ENCODE assay signal across 23 mouse cellular contexts in the genomic region with DNA sequence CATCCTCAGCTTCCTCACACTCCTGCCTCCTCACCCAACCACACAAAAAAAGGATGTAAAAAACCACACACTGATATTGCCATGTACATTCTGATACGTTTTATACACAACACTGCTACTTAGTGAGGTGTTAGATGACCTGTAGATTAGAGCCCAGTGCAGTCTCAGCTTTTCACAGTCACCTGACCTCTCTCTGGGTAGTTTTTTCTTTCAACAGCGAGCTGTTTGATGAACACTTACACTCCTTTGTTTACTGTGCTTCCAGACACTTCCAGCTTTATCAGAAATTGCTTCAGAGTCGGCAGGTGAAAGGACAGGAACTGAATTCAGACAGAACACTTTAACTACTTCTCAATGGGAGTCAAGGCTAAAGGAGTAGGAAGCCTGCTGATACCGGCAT. TPM values are rescaled to one million over a fixed set of nuclear protein-coding genes. Genes with fewer than 3 reads are reported as not detected.
A peak's percentile ranks its signal among the peaks of the same experiment; 100 is the strongest.
DNase-seq lines count a peak whose midpoint lies in the region; ATAC-seq lines count a peak whose summit lies in the region.
"Had no signal": no experiment of that assay in that cellular context is flagged by ENCODE, and none has a peak within 500 bp of the region (broad histone marks: within the 10 kb centered on the region; RNA-seq: fewer than 3 reads in every experiment).

No protein-coding gene starts in this region.

- H3K36me3 ChIP-seq in intestine, embryonic 16.5 days (ENCODE audit: control insufficient read depth, insufficient read depth, low read length) = no peaks in the 10 kb centered on the region
- H3K36me3 ChIP-seq in stomach, embryonic 14.5 days (ENCODE audit: control insufficient read depth, insufficient read depth, low read length) = no peaks in the 10 kb centered on the region
- no peaks in the 10 kb centered on the region for H3K36me3 ChIP-seq in heart, embryonic 11.5 days (ENCODE audit: control insufficient read depth, insufficient read depth, low read length)
- H3K36me3 ChIP-seq: embryonic facial prominence, embryonic 13.5 days; forebrain, embryonic 12.5 days; heart, embryonic 12.5 days; hindbrain, embryonic 15.5 days had no signal

- no peaks in the 10 kb centered on the region for H3K9me3 ChIP-seq in intestine, embryonic 16.5 days (ENCODE audit: control insufficient read depth, low read length)
- no peaks in the 10 kb centered on the region for H3K9me3 ChIP-seq in stomach, embryonic 14.5 days (ENCODE audit: control insufficient read depth, low read depth, low read length)
- H3K9me3 ChIP-seq in heart, embryonic 11.5 days (replicated peaks; ENCODE audit: control insufficient read depth, low read length) = no peaks in the 10 kb centered on the region
- H3K9me3 ChIP-seq: embryonic facial prominence, embryonic 13.5 days; forebrain, embryonic 12.5 days; heart, embryonic 12.5 days; hindbrain, embryonic 15.5 days had no signal

- peak; percentile 68 for ATAC-seq in intestine, embryonic 16.5 days
- peak; percentile 78 for ATAC-seq in stomach, embryonic 14.5 days (ENCODE audit: insufficient number of reproducible peaks, insufficient read depth, low FRiP score, low read depth)
- ATAC-seq in heart, embryonic 11.5 days (replicated peaks; ENCODE audit: insufficient number of reproducible peaks, low FRiP score, low TSS enrichment) = no peak
- ATAC-seq: forebrain, embryonic 16.5 days had no signal

- H3K27ac ChIP-seq in intestine, embryonic 16.5 days (ENCODE audit: low read length) = peak overlapping the region; percentile 16
- H3K27ac ChIP-seq in stomach, embryonic 14.5 days (ENCODE audit: low read length) = no peak overlapping the region
- H3K27ac ChIP-seq in heart, embryonic 11.5 days (ENCODE audit: low read depth, low read length) = no peak overlapping the region
- H3K27ac ChIP-seq: embryonic facial prominence, embryonic 13.5 days; forebrain, embryonic 12.5 days; heart, adult 2 months; hindbrain, embryonic 15.5 days had no signal

- H3K4me3 ChIP-seq in intestine, embryonic 16.5 days (ENCODE audit: low read length) = no peak overlapping the region
- H3K4me3 ChIP-seq in stomach, embryonic 14.5 days (ENCODE audit: low read depth, low read length) = no peak overlapping the region
- H3K4me3 ChIP-seq in heart, embryonic 11.5 days (ENCODE audit: low read depth, low read length) = no peak overlapping the region
- H3K4me3 ChIP-seq: embryonic facial prominence, embryonic 13.5 days; forebrain, embryonic 12.5 days; heart, adult 2 months; heart, embryonic 12.5 days; hindbrain, embryonic 15.5 days had no signal

- H3K4me2 ChIP-seq in intestine, embryonic 16.5 days (ENCODE audit: low read depth, low read length) = no peak overlapping the region
- no peak overlapping the region for H3K4me2 ChIP-seq in stomach, embryonic 14.5 days (replicated peaks; ENCODE audit: low read depth, low read length)
- no peak overlapping the region for H3K4me2 ChIP-seq in heart, embryonic 11.5 days
- H3K4me2 ChIP-seq: embryonic facial prominence, embryonic 13.5 days; forebrain, embryonic 12.5 days; heart, embryonic 12.5 days; hindbrain, embryonic 15.5 days had no signal

- no peaks in the 10 kb centered on the region for H3K27me3 ChIP-seq in intestine, embryonic 16.5 days (replicated peaks; ENCODE audit: control insufficient read depth, insufficient read depth, low read length)
- H3K27me3 ChIP-seq in stomach, embryonic 14.5 days (ENCODE audit: control insufficient read depth, insufficient read depth, low read length) = no peaks in the 10 kb centered on the region
- H3K27me3 ChIP-seq in heart, embryonic 11.5 days (ENCODE audit: control insufficient read depth, insufficient read depth, low read length) = no peaks in the 10 kb centered on the region
- H3K27me3 ChIP-seq: embryonic facial prominence, embryonic 13.5 days; forebrain, embryonic 12.5 days; heart, embryonic 12.5 days; hindbrain, embryonic 15.5 days had no signal

- WGBS in intestine, embryonic 16.5 days = 29% methylated on average over 4 of the region's 4 CpGs
- WGBS in stomach, embryonic 14.5 days = 31% methylated on average over 4 of the region's 4 CpGs
- WGBS in heart, embryonic 11.5 days (ENCODE audit: insufficient replicate concordance) = 53% methylated on average over 4 of the region's 4 CpGs

- no peak overlapping the region for H3K9ac ChIP-seq in intestine, embryonic 16.5 days (ENCODE audit: low read depth, low read length)
- no peak overlapping the region for H3K9ac ChIP-seq in stomach, embryonic 14.5 days (replicated peaks; ENCODE audit: low read depth, low read length)
- no peak overlapping the region for H3K9ac ChIP-seq in heart, embryonic 11.5 days (ENCODE audit: low read depth, low read length)
- H3K9ac ChIP-seq: embryonic facial prominence, embryonic 13.5 days; forebrain, embryonic 12.5 days; heart, embryonic 12.5 days; hindbrain, embryonic 15.5 days had no signal

- H3K4me1 ChIP-seq in intestine, embryonic 16.5 days (ENCODE audit: control insufficient read depth, insufficient read depth, low read length) = peaks cover 5% of the 10 kb centered on the region
- H3K4me1 ChIP-seq in stomach, embryonic 14.5 days (ENCODE audit: control insufficient read depth, insufficient read depth, low read length) = no peaks in the 10 kb centered on the region
- H3K4me1 ChIP-seq in heart, embryonic 11.5 days (ENCODE audit: control insufficient read depth, insufficient read depth, low read length) = no peaks in the 10 kb centered on the region
- H3K4me1 ChIP-seq: forebrain, embryonic 12.5 days; hindbrain, embryonic 15.5 days had no signal

- DNase-seq in lung, postnatal 25 days (ENCODE audit: low spot score) = peak; percentile 37
- no peak for DNase-seq in lung, postnatal 10 days
- DNase-seq in yolk sac, embryonic 10.5 days (ENCODE audit: low spot score) = peak; percentile 74
- no peak for DNase-seq in left cerebral cortex, adult 11 months (ENCODE audit: low spot score)
- DNase-seq: adrenal gland, adult 8-10 months; adrenal gland, postnatal 36 days; cerebellum, adult 8-10 months; embryo, embryonic 11 days; gastrocnemius, postnatal 10 days; heart, adult 2 months; heart, postnatal 36 days had no signal

RNA-seq across cellular contexts. Expression of a gene that starts 29.3 kb away (rescaled TPM):
- 0.12 TPM in 1 of 2 replicates, not detected in the other for polyA plus RNA-seq in intestine, embryonic 16.5 days (2015; fragmentation: Nextera tagmentation; extraction: Ambion mirVana)
- not detected in 2 replicates for polyA plus RNA-seq in stomach, embryonic 14.5 days (2014; fragmentation: Nextera tagmentation; extraction: Ambion mirVana)
- polyA plus RNA-seq in heart, embryonic 11.5 days (2014; fragmentation: Nextera tagmentation; extraction: Ambion mirVana) = not detected in 2 replicates
- polyA plus RNA-seq: embryonic facial prominence, embryonic 13.5 days; forebrain, embryonic 12.5 days; forebrain, embryonic 16.5 days; frontal cortex, adult 2 months; gonadal fat pad, adult 2 months; heart, adult 2 months; heart, embryonic 12.5 days; heart, embryonic 16.5 days; hindbrain, embryonic 11.5 days; hindbrain, embryonic 15.5 days had no signal

RNA-seq across cellular contexts. Expression of a gene that starts 30.5 kb away (rescaled TPM):
- polyA plus RNA-seq in intestine, embryonic 16.5 days (2015; fragmentation: Nextera tagmentation; extraction: Ambion mirVana) = 63.0 and 66.5 TPM in 2 replicates
- polyA plus RNA-seq in stomach, embryonic 14.5 days (2014; fragmentation: Nextera tagmentation; extraction: Ambion mirVana) = 82.0 and 89.2 TPM in 2 replicates
- 63.6 and 71.4 TPM in 2 replicates for polyA plus RNA-seq in heart, embryonic 11.5 days (2014; fragmentation: Nextera tagmentation; extraction: Ambion mirVana)

Comparison
In these comparisons a context has a peak if more than half of its experiments do, and no peak if none do; other contexts are left out.
1. DNase-seq: peak in lung, postnatal 25 days (single experiment) and yolk sac, embryonic 10.5 days (single experiment); none in lung, postnatal 10 days (single experiment) and left cerebral cortex, adult 11 months (single experiment).